Mouse (Mus musculus): ENCODE results near the gene Agpat3.

- TF ChIP-seq POLR2AphosphoS5 (IDR thresholded peaks at IDR 0.05; ENCODE audit: borderline replicate concordance, low read depth, low read length) (no peak), GATA1 (IDR thresholded peaks at IDR 0.05; ENCODE audit: low read depth, low read length) (no peak)
These were observed 359 bp upstream of the Agpat3 start for GRCm38 (mm10) chr10:78352666-78353030.

Data from MEL (cell line).